Mouse (Mus musculus): Measurements from ENCODE around the gene Itga3. TPM values are rescaled to one million over a fixed set of nuclear protein-coding genes. Genes with fewer than 3 reads are reported as not detected.

The Itga3 gene
- total and polyA plus RNA-seq, 3 experiments, result not detected

DNA sequence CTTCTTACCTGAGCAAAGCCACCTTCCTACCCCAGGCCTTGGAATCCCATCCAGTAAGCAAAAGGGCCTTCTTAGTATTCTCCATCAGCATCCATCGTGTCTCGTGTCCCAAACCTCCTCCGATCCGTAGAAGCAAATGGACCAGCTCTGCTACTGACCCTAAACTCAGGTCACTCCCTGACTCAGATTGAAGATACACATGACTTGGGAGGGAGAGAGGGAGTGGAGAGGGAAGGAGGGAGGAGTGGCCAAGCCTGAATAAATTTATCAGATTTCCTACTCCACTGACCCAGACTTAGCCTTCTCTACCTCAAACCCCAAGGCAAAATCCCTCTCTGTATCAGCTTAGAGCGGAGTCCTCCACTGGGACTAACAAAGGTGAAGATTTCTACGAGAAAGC, 4.2 kb upstream of the Itga3 start:
- H3K79me2 ChIP-seq (ENCODE audit: control insufficient read depth, insufficient read depth, low read length, poor library complexity), result no peaks in the 10 kb centered on the region
- no peak overlapping the region for H3K27ac ChIP-seq (ENCODE audit: control insufficient read depth, low read depth, low read length)
- H3K4me3 ChIP-seq (ENCODE audit: control insufficient read depth in 1 of 2, insufficient read depth in 1 of 2, low read depth in 2 of 2, low read length in 2 of 2), result no peak overlapping the region
- H3K36me3 ChIP-seq (ENCODE audit: control insufficient read depth in 1 of 2, insufficient read depth in 2 of 2, low read length in 2 of 2), result no peaks in the 10 kb centered on the region
- H3K9ac ChIP-seq (ENCODE audit: control insufficient read depth, low read depth, low read length, poor library complexity, severe bottlenecking), result no peak overlapping the region
- TF ChIP-seq CTCF (IDR thresholded peaks at IDR 0.05 in 2 of 3, conservative IDR thresholded peaks at IDR 0.05 in 1 of 3; ENCODE audit: control insufficient read depth in 1 of 3, insufficient read depth in 1 of 3, low read depth in 2 of 3, low read length in 3 of 3, poor library complexity in 1 of 3, severe bottlenecking in 1 of 3) (no peak), BHLHE40 (IDR thresholded peaks at IDR 0.05; ENCODE audit: borderline replicate concordance, low read depth, low read length) (no peak), NRF1 (IDR thresholded peaks at IDR 0.05; ENCODE audit: insufficient read depth, low read depth, low read length, poor library complexity, severe bottlenecking) (no peak), RCOR1 (IDR thresholded peaks at IDR 0.05; ENCODE audit: low read depth, low read length) (no peak), MXI1 (IDR thresholded peaks at IDR 0.05; ENCODE audit: low read depth, low read length) (no peak), ELF1 (IDR thresholded peaks at IDR 0.05; ENCODE audit: low read depth, low read length) (no peak)
- H3K27me3 ChIP-seq (ENCODE audit: control insufficient read depth in 1 of 2, insufficient read depth in 2 of 2, low read length in 2 of 2), result peaks cover 0 to 9% of the 10 kb centered on the region in 2 experiments; a peak in 3 of 4 replicates
- no peaks in the 10 kb centered on the region for H3K9me3 ChIP-seq (replicated peaks; ENCODE audit: insufficient read depth, low read length)
- DNase-seq (ENCODE audit: low read depth, low spot score), result no peak
- H3K4me1 ChIP-seq (ENCODE audit: control insufficient read depth in 1 of 2, insufficient read depth in 2 of 2, low read length in 2 of 2), result no peaks in the 10 kb centered on the region

DNA sequence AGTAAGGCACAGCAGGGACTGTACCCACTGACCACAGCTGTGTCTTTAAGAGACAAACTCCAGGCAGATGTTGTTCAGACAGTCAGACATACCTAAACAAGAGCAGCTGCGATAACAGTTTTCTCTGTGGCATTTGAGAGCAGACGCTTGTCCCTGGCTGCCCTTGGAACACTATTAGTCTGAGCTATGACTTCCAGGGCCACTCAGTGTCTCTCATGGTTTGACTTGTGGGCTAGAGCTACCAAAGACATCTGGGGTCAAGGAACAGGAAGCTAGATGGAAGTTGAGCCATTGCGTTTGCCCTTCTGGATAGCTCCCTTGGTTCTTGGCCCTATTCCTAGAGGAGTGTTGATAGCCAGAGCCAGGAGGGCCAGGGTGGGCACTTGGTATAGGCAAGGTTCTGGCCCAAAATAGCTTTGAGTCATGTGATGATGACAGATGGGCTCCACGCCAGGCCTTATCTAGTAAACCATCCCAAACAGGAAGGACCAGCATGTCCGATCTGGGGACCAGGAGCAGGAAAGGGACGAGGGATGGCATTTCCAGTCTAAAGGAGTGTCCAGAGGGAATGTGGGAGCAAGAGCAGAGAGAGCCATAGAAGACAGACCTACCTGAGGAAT, 2.8 kb upstream of the Itga3 start:
- TF ChIP-seq HCFC1 (IDR thresholded peaks at IDR 0.05; ENCODE audit: low read depth, low read length) (no peak), MAFK (IDR thresholded peaks at IDR 0.05; ENCODE audit: borderline replicate concordance, low read depth, low read length) (no peak), POLR2AphosphoS2 (IDR thresholded peaks at IDR 0.05; ENCODE audit: low read length) (no peak), ELF1 (IDR thresholded peaks at IDR 0.05; ENCODE audit: low read depth, low read length) (no peak), TBP (IDR thresholded peaks at IDR 0.05; ENCODE audit: low read depth, low read length) (no peak), MAX (IDR thresholded peaks at IDR 0.05; ENCODE audit: low read length) (no peak), UBTF (IDR thresholded peaks at IDR 0.05; ENCODE audit: borderline replicate concordance, insufficient read depth, low read depth, low read length) (no peak), SIN3A (IDR thresholded peaks at IDR 0.05; ENCODE audit: low read length) (no peak), CHD1 (IDR thresholded peaks at IDR 0.05; ENCODE audit: low read depth, low read length) (no peak), ETS1 (IDR thresholded peaks at IDR 0.05; ENCODE audit: low read depth, low read length) (no peak)
- Histone ChIP-seq H3K36me3 (ENCODE audit: control insufficient read depth in 1 of 2, insufficient read depth in 2 of 2, low read length in 2 of 2) (no peaks in the 10 kb centered on the region), H3K9ac (ENCODE audit: control insufficient read depth, low read depth, low read length, poor library complexity, severe bottlenecking) (no peak overlapping the region), H3K27me3 (ENCODE audit: control insufficient read depth in 1 of 2, insufficient read depth in 2 of 2, low read length in 2 of 2) (peaks cover 0 to 9% of the 10 kb centered on the region in 2 experiments; a peak in 3 of 4 replicates), H3K79me2 (ENCODE audit: control insufficient read depth, insufficient read depth, low read length, poor library complexity) (no peaks in the 10 kb centered on the region), H3K9me3 (replicated peaks; ENCODE audit: insufficient read depth, low read length) (no peaks in the 10 kb centered on the region), H3K4me3 (ENCODE audit: control insufficient read depth in 1 of 2, insufficient read depth in 1 of 2, low read depth in 2 of 2, low read length in 2 of 2) (no peak overlapping the region), H3K27ac (ENCODE audit: control insufficient read depth, low read depth, low read length) (no peak overlapping the region), H3K4me1 (ENCODE audit: control insufficient read depth in 1 of 2, insufficient read depth in 2 of 2, low read length in 2 of 2) (no peaks in the 10 kb centered on the region)
- no peak for DNase-seq (ENCODE audit: low read depth, low spot score)

Data from MEL (cell line).